Mouse (Mus musculus) liver, embryonic 18 days (tissue): ENCODE measurements around the gene Mrpl3. TPM values are rescaled to one million over a fixed set of nuclear protein-coding genes. Genes with fewer than 3 reads are reported as not detected.

ENCODE experiments used
- polyA plus RNA-seq: library from polyadenylated mRNA; depleted of rRNA; stranded (reverse); fragments of >200 nt; gene quantifications from 2 replicates; pipeline ENCODE4 v1.2.3, GENCODE M21; 2012; rRNA removed

The Mrpl3 gene
- polyA plus RNA-seq, result 15.6 and 19.3 TPM in 2 replicates

DNA sequence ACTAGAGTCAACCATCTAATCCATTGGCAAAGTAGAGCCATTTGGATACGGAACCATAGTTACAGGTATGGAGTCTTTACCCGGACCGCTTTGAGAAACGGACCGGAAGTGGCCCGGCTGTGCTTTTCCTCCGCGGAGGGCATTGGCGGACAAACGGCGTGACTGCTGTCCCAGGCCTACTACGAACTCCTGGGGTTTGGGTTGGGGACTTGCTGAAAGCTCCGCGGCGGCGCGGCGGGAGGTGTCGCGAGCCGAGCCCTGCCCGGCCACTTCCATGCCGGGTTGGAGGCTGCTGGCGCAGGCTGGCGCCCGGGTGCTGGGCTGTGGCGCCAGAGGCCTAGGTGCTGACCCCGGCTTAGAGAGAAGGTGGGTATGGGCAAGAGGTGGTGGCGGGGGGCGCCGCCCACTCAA lies at the start of gene Mrpl3:
TSS of gene Mrpl3 (plus strand) at position 93 of the 411 bp plus-strand sequence.

Other genes with a start within 250 kb of the Mrpl3 start
- gene Nudt16, start 78.6 kb downstream of the Mrpl3 start, polyA plus RNA-seq, result 3.7 and 4.1 TPM in 2 replicates
- gene 1700080E11Rik, start 91.9 kb downstream of the Mrpl3 start, polyA plus RNA-seq, result not detected in 2 replicates